In the genomic region with DNA sequence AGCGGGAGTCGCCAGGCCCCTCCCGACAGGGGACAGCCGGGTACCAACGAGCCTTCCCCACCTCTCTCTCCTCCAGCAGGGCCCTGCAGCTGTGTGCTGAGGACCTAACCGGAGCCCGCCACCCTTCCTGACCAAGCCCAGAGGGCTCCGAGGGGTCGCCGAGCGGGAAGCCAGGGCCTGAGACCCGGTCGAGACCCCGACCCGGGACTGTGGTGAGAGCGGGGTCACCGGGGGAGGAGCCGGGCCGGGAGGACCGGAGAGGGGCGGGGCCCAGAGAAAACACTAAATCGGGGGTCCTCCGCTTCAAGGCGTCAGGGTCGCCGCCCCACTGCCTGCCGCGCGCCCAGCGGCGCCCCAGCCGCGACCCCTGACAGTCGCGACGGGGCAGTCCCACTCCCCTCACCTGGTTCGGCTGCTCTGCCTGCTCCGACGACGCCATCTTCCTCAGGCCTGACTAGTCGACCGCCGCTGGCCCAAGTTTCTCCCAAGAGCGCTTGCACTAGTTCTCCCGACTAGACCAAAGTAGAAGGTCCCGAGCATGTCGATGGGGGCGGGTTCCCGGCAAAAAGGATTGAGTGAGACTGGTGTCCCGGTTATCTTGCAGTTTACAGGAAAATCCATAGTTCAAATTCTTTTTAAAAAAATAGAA, we compare ENCODE assay signal across 7 mouse cellular contexts. TPM values are rescaled to one million over a fixed set of nuclear protein-coding genes. Genes with fewer than 3 reads are reported as not detected.
DNase-seq lines count a peak whose midpoint lies in the region; ATAC-seq lines count a peak whose summit lies in the region.

A gene (minus strand): TSS at position 508 of the 649 bp plus-strand sequence.

- 0% methylated on average over 50 of the region's 50 CpGs for WGBS in intestine, embryonic 16.5 days
- under 1% methylated on average over 43 of the region's 50 CpGs for WGBS in midbrain, embryonic 11.5 days

- H3K9me3 ChIP-seq in intestine, embryonic 16.5 days (ENCODE audit: control insufficient read depth, low read length) = no peaks in the 10 kb centered on the region
- H3K9me3 ChIP-seq in midbrain, embryonic 11.5 days (ENCODE audit: control insufficient read depth, low read length) = no peaks in the 10 kb centered on the region

- H3K36me3 ChIP-seq in intestine, embryonic 16.5 days (ENCODE audit: control insufficient read depth, insufficient read depth, low read length) = no peaks in the 10 kb centered on the region
- H3K36me3 ChIP-seq in midbrain, embryonic 11.5 days (ENCODE audit: control insufficient read depth, insufficient read depth, low read length) = no peaks in the 10 kb centered on the region

- H3K4me2 ChIP-seq in intestine, embryonic 16.5 days (ENCODE audit: low read depth, low read length) = peak within 1 kb of the TSS; percentile 86
- H3K4me2 ChIP-seq in midbrain, embryonic 11.5 days = peak within 1 kb of the TSS; percentile 76

- peak within 1 kb of the TSS; percentile 85 for H3K9ac ChIP-seq in intestine, embryonic 16.5 days (ENCODE audit: low read depth, low read length)
- H3K9ac ChIP-seq in midbrain, embryonic 11.5 days (ENCODE audit: low read length) = peak within 1 kb of the TSS; percentile 89

- H3K4me1 ChIP-seq in intestine, embryonic 16.5 days (ENCODE audit: control insufficient read depth, insufficient read depth, low read length) = peaks cover 9% of the 10 kb centered on the region
- H3K4me1 ChIP-seq in midbrain, embryonic 11.5 days (ENCODE audit: control insufficient read depth, insufficient read depth, low read length) = peaks cover 18% of the 10 kb centered on the region

- intact Hi-C loops in left cerebral cortex, postnatal 36 days (cut with DNase I) = no loop called here

- H3K27ac ChIP-seq in intestine, embryonic 16.5 days (ENCODE audit: low read length) = peak within 1 kb of the TSS; percentile 47
- 0 out of 2 replicates have a peak within 1 kb of the TSS, but pooled peaks have one; percentile 11 for H3K27ac ChIP-seq in midbrain, embryonic 11.5 days (ENCODE audit: low read depth, low read length)

- no peaks in the 10 kb centered on the region for H3K27me3 ChIP-seq in intestine, embryonic 16.5 days (replicated peaks; ENCODE audit: control insufficient read depth, insufficient read depth, low read length)
- no peaks in the 10 kb centered on the region for H3K27me3 ChIP-seq in midbrain, embryonic 11.5 days (ENCODE audit: control insufficient read depth, insufficient read depth, low read length)

- DNase-seq in adrenal gland, adult 2 months = peak; percentile 95
- DNase-seq in embryo, embryonic 11.5 days (ENCODE audit: low read depth, low spot score) = peak; percentile 79
- DNase-seq in gastrocnemius, postnatal 4 days (ENCODE audit: low spot score in 2 of 2) = peak; percentile 70 to 88
- DNase-seq in left cerebral cortex, postnatal 36 days (ENCODE audit: low spot score in 2 of 2) = peak; percentile 88 to 91
- peak; percentile 97 for DNase-seq in midbrain, embryonic 11.5 days (ENCODE audit: low spot score, missing footprints)
- peak; percentile 75 for DNase-seq in skeletal muscle tissue, adult 2 months (ENCODE audit: low read depth, low spot score)

- ATAC-seq in intestine, embryonic 16.5 days = peak; percentile 70
- peak; percentile 85 for ATAC-seq in midbrain, embryonic 11.5 days (ENCODE audit: low FRiP score)

- H3K4me3 ChIP-seq in intestine, embryonic 16.5 days (ENCODE audit: low read length) = peak within 1 kb of the TSS; percentile 80
- H3K4me3 ChIP-seq in midbrain, embryonic 11.5 days (ENCODE audit: low read depth, low read length) = peak within 1 kb of the TSS; percentile 98

RNA-seq across cellular contexts. Expression of the gene that starts here (rescaled TPM):
- total RNA-seq in adrenal gland, adult 2 months (2021) = 10 to 100 TPM; 77.8 to 81.4 TPM
- 110 and 111 TPM in 2 replicates for polyA plus RNA-seq in adrenal gland, adult 2 months (2012; rRNA removed)
- 10 to 100 TPM; 29.0 to 30.3 TPM for total RNA-seq in gastrocnemius, postnatal 4 days (2021)
- 63.3 and 64.3 TPM in 2 replicates for polyA plus RNA-seq in intestine, embryonic 16.5 days (2015; fragmentation: Nextera tagmentation; extraction: Ambion mirVana)
- 10 to 100 TPM; 48.4 to 57.5 TPM for total RNA-seq in left cerebral cortex, postnatal 36 days (2021)
- 31.3 and 35.9 TPM in 2 replicates for polyA plus RNA-seq in midbrain, embryonic 11.5 days (2014; fragmentation: Nextera tagmentation; extraction: Ambion mirVana)

Comparison
In these comparisons a context has a peak if more than half of its experiments do, and no peak if none do; other contexts are left out.
1. Peak in every context shown above with its lines: DNase-seq, ATAC-seq, H3K4me3 ChIP-seq and H3K27ac ChIP-seq.